Mouse (Mus musculus): ENCODE results near the gene A830018L16Rik.

- no peak for TF ChIP-seq CTCF (IDR thresholded peaks at IDR 0.05; ENCODE audit: insufficient read depth, low read depth, low read length)
- no peak for TF ChIP-seq POLR2A (IDR thresholded peaks at IDR 0.05; ENCODE audit: insufficient read depth, low read depth, low read length)
Measured at GRCm38 (mm10) chr1:11401159-11401558, 12.7 kb upstream of the A830018L16Rik start.
